Mouse (Mus musculus) heart, postnatal 25 days (tissue): Measurements from ENCODE around the gene 4930452B06Rik. TPM values are rescaled to one million over a fixed set of nuclear protein-coding genes. Genes with fewer than 3 reads are reported as not detected.
A peak's percentile ranks its signal among the peaks of the same experiment; 100 is the strongest.
"Not testable (repeated sequence)": the region's sequence is repeated elsewhere in the genome, so short reads cannot be mapped to it uniquely, and the experiment has no call there.

Experiments used
- DNase-seq: peaks from one replicate; pipeline ENCODE4 v3.0.0; 2022; ENCODE audit warnings: low spot score
- intact Hi-C: fragments of 180-260 bp; cut with DNase I; formaldehyde crosslinking; loops from one replicate; pipeline ENCODE4 v1.15.1; 2025
- total RNA-seq, 2 experiments: library from RNA; stranded (reverse); gene quantifications; 2 replicates each; pipeline ENCODE4 v1.2.3; 2021

4930452B06Rik gene
- 1 to 10 TPM; 2.1 to 2.3 TPM for total RNA-seq

GRCm38 (mm10) chr14:8665636-8666411 is at the start of gene 4930452B06Rik:
4930452B06Rik (minus strand) TSS chr14:8666240.
- DNase-seq = peak; percentile 36
- intact Hi-C loops = no loop called here

GRCm38 (mm10) chr14:8712674-8713073 is 46.6 kb upstream of the 4930452B06Rik start:
- DNase-seq = no peak
- intact Hi-C loops = no loop called here

GRCm38 (mm10) chr14:8689451-8689850 is 23.4 kb upstream of the 4930452B06Rik start:
- intact Hi-C loops = no loop called here
- DNase-seq = no peak

- DNase-seq = no peak
- intact Hi-C loops = no loop called here
Measured at GRCm38 (mm10) chr14:8688462-8688861, 22.4 kb upstream of the 4930452B06Rik start.

GRCm38 (mm10) chr14:8686185-8686584 is 20.1 kb upstream of the 4930452B06Rik start:
- intact Hi-C loops = no loop called here
- no peak for DNase-seq

- DNase-seq = no peak
- intact Hi-C loops = no loop called here
Measured at GRCm38 (mm10) chr14:8679896-8680295, 13.9 kb upstream of the 4930452B06Rik start.

GRCm38 (mm10) chr14:8660359-8660758 is 5.7 kb downstream of the 4930452B06Rik start:
- DNase-seq = no peak
- intact Hi-C loops = loop anchor here (5.0 kb wide), 1 partner anchor 43 kb away; no protein-coding TSS in a partner anchor

- DNase-seq = no peak
- intact Hi-C loops = no loop called here
Measured at GRCm38 (mm10) chr14:8641650-8642279, 24.3 kb downstream of the 4930452B06Rik start.

GRCm38 (mm10) chr14:8632211-8632610 is 33.8 kb downstream of the 4930452B06Rik start:
- intact Hi-C loops = no loop called here
- no peak for DNase-seq

- intact Hi-C loops = no loop called here
- no peak for DNase-seq
Measured at GRCm38 (mm10) chr14:8628406-8628805, 37.6 kb downstream of the 4930452B06Rik start.

- intact Hi-C loops = no loop called here
Measured at GRCm38 (mm10) chr14:8627481-8627880, 38.6 kb downstream of the 4930452B06Rik start.

GRCm38 (mm10) chr14:8621164-8621563 is 44.9 kb downstream of the 4930452B06Rik start:
- intact Hi-C loops = no loop called here
- DNase-seq = no peak

More at GRCm38 (mm10) chr14:8627481-8627880, 38.6 kb downstream of the 4930452B06Rik start:
- no peak for DNase-seq

GRCm38 (mm10) chr14:8620580-8620979 is 45.5 kb downstream of the 4930452B06Rik start:
- no peak for DNase-seq
- intact Hi-C loops = no loop called here

GRCm38 (mm10) chr14:8615636-8616035 is 50.4 kb downstream of the 4930452B06Rik start:
- DNase-seq = peak; percentile 6
- intact Hi-C loops = loop anchor here (5.0 to 10.0 kb wide), 2 partner anchors 47 to 189 kb away; no protein-coding TSS in a partner anchor

- DNase-seq = not testable (repeated sequence)
- intact Hi-C loops = loop anchor here (10.0 kb wide), 1 partner anchor 190 kb away; no protein-coding TSS in a partner anchor
Measured at GRCm38 (mm10) chr14:8614430-8614829, 51.6 kb downstream of the 4930452B06Rik start.

GRCm38 (mm10) chr14:8612080-8612479 is 54.0 kb downstream of the 4930452B06Rik start:
- intact Hi-C loops = loop anchor here (10.0 kb wide), 1 partner anchor 193 kb away; no protein-coding TSS in a partner anchor
- DNase-seq = no peak

- intact Hi-C loops = loop anchor here (10.0 kb wide), 1 partner anchor 195 kb away; no protein-coding TSS in a partner anchor
- DNase-seq = no peak
Measured at GRCm38 (mm10) chr14:8610108-8610507, 55.9 kb downstream of the 4930452B06Rik start.

GRCm38 (mm10) chr14:8608559-8609171 is 57.4 kb downstream of the 4930452B06Rik start:
- intact Hi-C loops = loop anchor here (5.0 kb wide), 1 partner anchor 146 kb away; no protein-coding TSS in a partner anchor
- DNase-seq = no peak

- intact Hi-C loops = loop anchor here (5.0 kb wide), 1 partner anchor 143 kb away; no protein-coding TSS in a partner anchor
- DNase-seq = no peak
Measured at GRCm38 (mm10) chr14:8604898-8605297, 61.1 kb downstream of the 4930452B06Rik start.

- intact Hi-C loops = no loop called here
- DNase-seq = no peak
Measured at GRCm38 (mm10) chr14:8585031-8585430, 81.0 kb downstream of the 4930452B06Rik start.
